Mouse (Mus musculus) left cerebral cortex, adult 8-10 months (tissue): ENCODE data around the gene Patj. TPM values are rescaled to one million over a fixed set of nuclear protein-coding genes. Genes with fewer than 3 reads are reported as not detected.
A peak's percentile ranks its signal among the peaks of the same experiment; 100 is the strongest.

Source experiments
- DNase-seq, 2 experiments: peaks; one replicate each; pipeline ENCODE4 v3.0.0; 2022; ENCODE audit warnings: low spot score in 2 of 2
- total RNA-seq, 4 experiments: library from RNA; stranded (reverse); gene quantifications; 2 replicates each; pipeline ENCODE4 v1.2.4; 2022

Gene Patj
- total RNA-seq, 4 experiments from 2014 or later: 11.8 to 20.9 (median 16.6) TPM

GRCm38 (mm10) chr4:98444437-98445139, 49.0 kb downstream of the Patj start:
- no peak for DNase-seq

GRCm38 (mm10) chr4:98449564-98450263, 54.1 kb downstream of the Patj start:
- no peak for DNase-seq

GRCm38 (mm10) chr4:98450308-98450707, 54.7 kb downstream of the Patj start:
- DNase-seq: no peak

GRCm38 (mm10) chr4:98450829-98451228, 55.2 kb downstream of the Patj start:
- no peak for DNase-seq

- DNase-seq: no peak
Measured at GRCm38 (mm10) chr4:98451259-98451658, 55.7 kb downstream of the Patj start.

- DNase-seq: no peak
Measured at GRCm38 (mm10) chr4:98452725-98453124, 57.1 kb downstream of the Patj start.

- DNase-seq: peak; percentile 28
Measured at GRCm38 (mm10) chr4:98453231-98453630, 57.6 kb downstream of the Patj start.

GRCm38 (mm10) chr4:98455352-98455751, 59.8 kb downstream of the Patj start:
- DNase-seq: no peak

- DNase-seq: no peak
Measured at GRCm38 (mm10) chr4:98455910-98456309, 60.3 kb downstream of the Patj start.

- DNase-seq: no peak
Measured at GRCm38 (mm10) chr4:98461804-98462341, 66.3 kb downstream of the Patj start.

DNA sequence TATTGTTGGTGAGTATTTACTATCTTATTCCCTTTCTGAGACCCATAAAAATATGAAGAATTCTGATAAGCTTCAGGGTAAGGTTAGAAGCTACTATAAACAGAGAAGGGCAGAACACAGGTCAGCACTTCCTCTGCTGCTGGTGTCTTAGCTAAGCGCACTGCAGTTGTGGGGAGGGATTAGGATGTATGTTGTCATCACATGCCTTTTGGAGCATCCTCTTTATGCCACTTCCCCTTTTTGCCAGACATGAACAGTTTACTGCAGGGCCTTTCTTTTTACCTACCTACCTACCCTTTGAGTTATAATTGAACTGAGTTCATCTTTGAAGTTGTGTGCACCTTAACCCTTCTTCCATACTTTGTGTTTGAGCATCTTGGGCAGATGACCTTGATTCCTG, 69.9 kb downstream of the Patj start:
- DNase-seq: no peak

- DNase-seq: no peak
Measured at GRCm38 (mm10) chr4:98465886-98466285, 70.3 kb downstream of the Patj start.

DNA sequence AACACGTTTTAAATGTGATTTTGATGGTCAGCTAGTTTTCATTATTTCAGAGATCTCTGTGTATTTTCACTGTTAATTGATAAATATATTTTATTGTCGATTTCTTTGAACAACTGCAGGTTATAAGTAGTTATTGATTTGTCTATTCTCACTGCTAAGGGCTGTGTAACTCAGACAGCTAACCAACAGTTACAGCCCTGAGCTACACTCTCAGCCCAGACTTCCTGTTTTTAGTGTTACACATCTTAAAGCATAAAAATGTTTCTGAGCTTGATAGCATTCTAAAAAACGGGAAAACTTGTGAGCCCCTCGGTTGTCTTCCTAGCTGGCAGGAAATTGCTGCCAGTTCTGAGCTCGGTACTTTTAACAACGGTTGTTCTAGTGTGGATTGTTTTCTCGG, 75.8 kb downstream of the Patj start:
- no peak for DNase-seq

- no peak for DNase-seq
Measured at GRCm38 (mm10) chr4:98473491-98473890, 77.9 kb downstream of the Patj start.

DNA sequence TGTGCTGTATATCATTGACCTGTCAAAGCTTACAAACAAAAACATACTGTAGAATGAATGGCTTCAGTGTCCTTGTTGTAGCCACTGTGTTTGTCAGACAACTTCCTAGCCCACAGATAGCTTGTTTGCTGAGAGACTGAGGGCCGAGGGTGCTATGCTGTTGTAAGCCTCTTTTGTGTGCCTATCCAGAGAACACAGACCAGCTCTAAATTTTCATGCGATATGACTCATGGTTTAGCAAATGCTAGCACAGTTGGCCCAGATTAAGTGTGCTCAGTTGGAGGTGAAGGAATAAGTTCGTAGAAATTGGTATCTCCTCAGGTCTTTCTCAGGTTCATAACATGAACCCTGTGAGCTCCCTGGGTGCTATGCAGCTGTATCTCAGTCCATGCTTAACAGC, 82.4 kb downstream of the Patj start:
- no peak for DNase-seq

- no peak for DNase-seq
Measured at GRCm38 (mm10) chr4:98486475-98486874, 90.9 kb downstream of the Patj start.

GRCm38 (mm10) chr4:98486901-98487300, 91.3 kb downstream of the Patj start:
- no peak for DNase-seq

- DNase-seq: no peak
Measured at GRCm38 (mm10) chr4:98489386-98489785, 93.8 kb downstream of the Patj start.

- DNase-seq: no peak
Measured at GRCm38 (mm10) chr4:98498341-98498740, 102.8 kb downstream of the Patj start.

DNA sequence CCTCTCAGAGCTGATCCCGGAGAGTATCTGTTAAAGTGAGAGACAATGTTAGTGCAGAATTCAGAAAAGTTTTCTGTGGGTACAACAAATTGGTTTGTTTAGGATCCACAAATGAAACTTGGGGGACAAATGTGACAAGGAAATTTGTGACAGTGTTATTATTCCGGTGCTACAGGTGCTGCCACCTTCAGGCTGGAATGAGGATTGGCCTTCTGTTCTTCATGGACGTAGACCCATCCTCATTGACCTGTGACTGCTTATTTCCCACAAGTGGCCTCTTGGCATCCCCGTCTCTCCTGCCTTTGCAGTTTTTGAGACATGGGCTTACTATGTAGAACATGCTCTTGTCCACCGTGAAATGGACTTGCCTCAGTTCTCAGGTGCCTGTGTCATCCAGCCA, 104.6 kb downstream of the Patj start:
- DNase-seq: no peak

GRCm38 (mm10) chr4:98500875-98501274, 105.3 kb downstream of the Patj start:
- no peak for DNase-seq

- no peak for DNase-seq
Measured at GRCm38 (mm10) chr4:98504743-98505142, 109.2 kb downstream of the Patj start.
